Mouse (Mus musculus): ENCODE data around the gene Dscaml1.

Dscaml1 gene

GRCm38 (mm10) chr9:45426456-45426855 lies at the start of gene Dscaml1:
Gene Dscaml1 (plus strand): TSS chr9:45426628.
- DNase-seq (ENCODE audit: low spot score), result no peak

- peak; percentile 25 for DNase-seq (ENCODE audit: low spot score)
These were observed 49.5 kb upstream of the Dscaml1 start for GRCm38 (mm10) chr9:45376883-45377282.

GRCm38 (mm10) chr9:45380411-45381251 lies 45.8 kb upstream of the Dscaml1 start:
- no peak for DNase-seq (ENCODE audit: low spot score)

GRCm38 (mm10) chr9:45382336-45382735 lies 44.1 kb upstream of the Dscaml1 start:
- no peak for DNase-seq (ENCODE audit: low spot score)

GRCm38 (mm10) chr9:45382834-45383233 lies 43.6 kb upstream of the Dscaml1 start:
- DNase-seq (ENCODE audit: low spot score), result no peak

GRCm38 (mm10) chr9:45383883-45384282 lies 42.5 kb upstream of the Dscaml1 start:
- DNase-seq (ENCODE audit: low spot score), result no peak

GRCm38 (mm10) chr9:45386698-45387097 lies 39.7 kb upstream of the Dscaml1 start:
- no peak for DNase-seq (ENCODE audit: low spot score)

- peak; percentile 89 for DNase-seq (ENCODE audit: low spot score)
These were observed 37.9 kb upstream of the Dscaml1 start for GRCm38 (mm10) chr9:45388385-45388994.

GRCm38 (mm10) chr9:45389596-45389995 lies 36.8 kb upstream of the Dscaml1 start:
- DNase-seq (ENCODE audit: low spot score), result peak; percentile 56

- no peak for DNase-seq (ENCODE audit: low spot score)
These were observed 35.1 kb upstream of the Dscaml1 start for GRCm38 (mm10) chr9:45391299-45391698.

GRCm38 (mm10) chr9:45395218-45395617 lies 31.2 kb upstream of the Dscaml1 start:
- no peak for DNase-seq (ENCODE audit: low spot score)

GRCm38 (mm10) chr9:45395796-45396195 lies 30.6 kb upstream of the Dscaml1 start:
- peak; percentile 12 for DNase-seq (ENCODE audit: low spot score)

- DNase-seq (ENCODE audit: low spot score), result no peak
These were observed 28.1 kb upstream of the Dscaml1 start for GRCm38 (mm10) chr9:45398336-45398735.

GRCm38 (mm10) chr9:45399434-45399833 lies 27.0 kb upstream of the Dscaml1 start, which contains the start of gene Fxyd2:
Gene Fxyd2 (plus strand): TSS chr9:45399669.
- DNase-seq (ENCODE audit: low spot score), result no peak

GRCm38 (mm10) chr9:45401851-45402250 lies 24.6 kb upstream of the Dscaml1 start:
- DNase-seq (ENCODE audit: low spot score), result no peak

GRCm38 (mm10) chr9:45402957-45403356 lies 23.5 kb upstream of the Dscaml1 start:
- DNase-seq (ENCODE audit: low spot score), result no peak

- DNase-seq (ENCODE audit: low spot score), result no peak
These were observed 20.7 kb upstream of the Dscaml1 start for GRCm38 (mm10) chr9:45405694-45406093.

GRCm38 (mm10) chr9:45406808-45407207 lies 19.6 kb upstream of the Dscaml1 start:
- DNase-seq (ENCODE audit: low spot score), result no peak

- DNase-seq (ENCODE audit: low spot score), result peak; percentile 84
These were observed 18.4 kb upstream of the Dscaml1 start for GRCm38 (mm10) chr9:45407706-45408675.

- DNase-seq (ENCODE audit: low spot score), result no peak
These were observed 16.2 kb upstream of the Dscaml1 start for GRCm38 (mm10) chr9:45410193-45410592.

- DNase-seq (ENCODE audit: low spot score), result no peak
These were observed 15.8 kb upstream of the Dscaml1 start for GRCm38 (mm10) chr9:45410614-45411013.

GRCm38 (mm10) chr9:45411111-45411510 lies 15.3 kb upstream of the Dscaml1 start:
- DNase-seq (ENCODE audit: low spot score), result no peak

Measured in urinary bladder, postnatal 14 days (tissue).